Mouse (Mus musculus) heart, embryonic 15.5 days (tissue): ENCODE measurements around the gene Whamm. TPM values are rescaled to one million over a fixed set of nuclear protein-coding genes. Genes with fewer than 3 reads are reported as not detected.

ENCODE experiments used
- ATAC-seq: fragments of 200-750 bp; cut with Nextera tagmentation; replicated peaks from 2 replicates; pipeline ENCODE4 v1.8.0; 2017; ENCODE audit warnings: low read depth, moderate TSS enrichment; ENCODE audit not compliant: insufficient number of reproducible peaks, insufficient read depth, low FRiP score
- H3K27ac ChIP-seq: fragments of 300-500 bp; sonication (generic); 2 replicates; pipeline ENCODE4 v1.5.1; 2015; ENCODE audit warnings: mild to moderate bottlenecking, inconsistent platforms
- H3K27me3 ChIP-seq: fragments of 300-500 bp; sonication (generic); 2 replicates; pipeline ENCODE4 v1.6.1; 2015; ENCODE audit warnings: inconsistent platforms
- H3K36me3 ChIP-seq: fragments of 300-500 bp; sonication (generic); 2 replicates; pipeline ENCODE4 v1.6.1; 2015; ENCODE audit warnings: mild to moderate bottlenecking, inconsistent platforms
- H3K4me1 ChIP-seq: fragments of 300-500 bp; sonication (generic); replicated peaks from 2 replicates; pipeline ENCODE4 v1.6.1; 2015; ENCODE audit warnings: inconsistent platforms
- H3K4me2 ChIP-seq: fragments of 300-500 bp; sonication (generic); 2 replicates; pipeline ENCODE4 v1.6.1; 2015; ENCODE audit warnings: inconsistent platforms, mild to moderate bottlenecking, moderate library complexity
- H3K4me3 ChIP-seq: fragments of 300-500 bp; sonication (generic); 2 replicates; pipeline ENCODE4 v1.5.1; 2015; ENCODE audit warnings: mild to moderate bottlenecking, inconsistent platforms
- H3K9ac ChIP-seq: fragments of 300-500 bp; sonication (generic); 2 replicates; pipeline ENCODE4 v1.6.1; 2015; ENCODE audit warnings: mild to moderate bottlenecking, inconsistent platforms
- H3K9me3 ChIP-seq: fragments of 300-500 bp; sonication (generic); replicated peaks from 2 replicates; pipeline ENCODE4 v1.6.1; 2016; ENCODE audit warnings: inconsistent platforms
- WGBS: fragments of 180-500 bp; shearing (Covaris S2); methylation state at CpG from one replicate; pipeline ENCODE4 v1.1.7; 2015; ENCODE audit warnings: mixed read lengths; 5-methylcytosine and 5-hydroxymethylcytosine counted together
- polyA plus RNA-seq: library from polyadenylated mRNA; unstranded; fragments of >200 nt; fragmentation: Nextera tagmentation; extraction: Ambion mirVana; gene quantifications from 2 replicates; pipeline ENCODE4 v1.2.1, GENCODE M21; 2015

The Whamm gene
- polyA plus RNA-seq, 1 experiment from 2014 or later = 4.9 TPM

- Histone ChIP-seq H3K4me1 (peaks cover 42% of the 10 kb centered on the region), H3K27ac (peak overlapping the region; percentile 95), H3K4me2 (peak overlapping the region; percentile 68), H3K9ac (peak overlapping the region; percentile 50), H3K36me3 (no peaks in the 10 kb centered on the region), H3K9me3 (no peaks in the 10 kb centered on the region), H3K4me3 (peak overlapping the region; percentile 45), H3K27me3 (no peaks in the 10 kb centered on the region)
- ATAC-seq = no peak
- WGBS = 58% methylated on average over 7 of the region's 7 CpGs
Observed at GRCm38 (mm10) chr7:81564766-81565165, 6.3 kb upstream of the Whamm start.

- Histone ChIP-seq H3K27ac (peak overlapping the region; percentile 95), H3K9ac (peak overlapping the region; percentile 50), H3K9me3 (no peaks in the 10 kb centered on the region), H3K27me3 (no peaks in the 10 kb centered on the region), H3K36me3 (no peaks in the 10 kb centered on the region), H3K4me2 (peak overlapping the region; percentile 68), H3K4me3 (peak overlapping the region; percentile 45), H3K4me1 (peaks cover 37% of the 10 kb centered on the region)
- 44% methylated on average over 7 of the region's 7 CpGs for WGBS
- ATAC-seq = no peak
Observed at GRCm38 (mm10) chr7:81565381-81566055, 5.5 kb upstream of the Whamm start.

- ATAC-seq = no peak
Observed at GRCm38 (mm10) chr7:81566332-81566731, 4.7 kb upstream of the Whamm start.

GRCm38 (mm10) chr7:81566892-81567291, 4.2 kb upstream of the Whamm start, which contains the start of gene Fsd2:
Fsd2 (minus strand) TSS chr7:81566944.
- Histone ChIP-seq H3K4me3 (peak within 1 kb of the TSS; percentile 45), H3K4me2 (peak within 1 kb of the TSS; percentile 68), H3K4me1 (peaks cover 32% of the 10 kb centered on the region), H3K27ac (peak within 1 kb of the TSS; percentile 95), H3K36me3 (no peaks in the 10 kb centered on the region), H3K9ac (peak within 1 kb of the TSS; percentile 50), H3K27me3 (no peaks in the 10 kb centered on the region), H3K9me3 (no peaks in the 10 kb centered on the region)
- 37% methylated on average over 9 of the region's 9 CpGs for WGBS
- ATAC-seq = peak; percentile 74

More at GRCm38 (mm10) chr7:81566332-81566731, 4.7 kb upstream of the Whamm start:
- Histone ChIP-seq H3K4me2 (peak overlapping the region; percentile 68), H3K27me3 (no peaks in the 10 kb centered on the region), H3K27ac (peak overlapping the region; percentile 95), H3K9me3 (no peaks in the 10 kb centered on the region), H3K4me3 (peak overlapping the region; percentile 45), H3K36me3 (no peaks in the 10 kb centered on the region), H3K4me1 (peaks cover 33% of the 10 kb centered on the region), H3K9ac (peak overlapping the region; percentile 50)
- WGBS = 28% methylated on average over 4 of the region's 4 CpGs

GRCm38 (mm10) chr7:81567396-81567795, 3.7 kb upstream of the Whamm start:
- peak overlapping the region; percentile 24 for H3K4me2 ChIP-seq
- H3K9me3 ChIP-seq = no peaks in the 10 kb centered on the region
- no peaks in the 10 kb centered on the region for H3K36me3 ChIP-seq
- peak overlapping the region; percentile 95 for H3K27ac ChIP-seq
- H3K9ac ChIP-seq = peak overlapping the region; percentile 35; the same call in 1 of the 2 replicates
- no peak overlapping the region for H3K4me3 ChIP-seq
- WGBS = 78% methylated on average over 5 of the region's 5 CpGs
- ATAC-seq = no peak
- H3K27me3 ChIP-seq = no peaks in the 10 kb centered on the region
- H3K4me1 ChIP-seq = peaks cover 35% of the 10 kb centered on the region

GRCm38 (mm10) chr7:81569851-81570250, 1.2 kb upstream of the Whamm start:
- Histone ChIP-seq H3K27me3 (no peaks in the 10 kb centered on the region), H3K36me3 (no peaks in the 10 kb centered on the region; the same call in 1 of the 2 replicates), H3K4me3 (no peak overlapping the region), H3K4me1 (peaks cover 33% of the 10 kb centered on the region), H3K9ac (no peak overlapping the region), H3K4me2 (no peak overlapping the region), H3K27ac (peak overlapping the region; percentile 99; the same call in 1 of the 2 replicates), H3K9me3 (no peaks in the 10 kb centered on the region)
- 97% methylated on average over 1 of the region's 1 CpGs for WGBS
- ATAC-seq = no peak

GRCm38 (mm10) chr7:81570271-81570670, 795 bp upstream of the Whamm start:
- 87% methylated on average over 3 of the region's 3 CpGs for WGBS
- H3K4me2 ChIP-seq = no peak overlapping the region
- no peaks in the 10 kb centered on the region for H3K27me3 ChIP-seq
- H3K9ac ChIP-seq = no peak overlapping the region
- peaks cover 33% of the 10 kb centered on the region for H3K4me1 ChIP-seq
- H3K9me3 ChIP-seq = no peaks in the 10 kb centered on the region
- ATAC-seq = no peak
- H3K4me3 ChIP-seq = no peak overlapping the region
- no peaks in the 10 kb centered on the region; the same call in 1 of the 2 replicates for H3K36me3 ChIP-seq
- peak overlapping the region; percentile 99 for H3K27ac ChIP-seq

GRCm38 (mm10) chr7:81570752-81571107, 336 bp upstream of the Whamm start:
- no peaks in the 10 kb centered on the region for H3K9me3 ChIP-seq
- H3K27ac ChIP-seq = peak overlapping the region; percentile 99
- H3K36me3 ChIP-seq = peaks cover 3% of the 10 kb centered on the region
- H3K4me1 ChIP-seq = peaks cover 33% of the 10 kb centered on the region
- H3K4me2 ChIP-seq = peak overlapping the region; percentile 65
- no peaks in the 10 kb centered on the region for H3K27me3 ChIP-seq
- H3K9ac ChIP-seq = peak overlapping the region; percentile 29; the same call in 1 of the 2 replicates
- ATAC-seq = peak; percentile 16
- peak overlapping the region; percentile 97 for H3K4me3 ChIP-seq
- 2% methylated on average over 5 of the region's 5 CpGs for WGBS

- Histone ChIP-seq H3K36me3 (peaks cover 7% of the 10 kb centered on the region), H3K9ac (peak overlapping the region; percentile 91), H3K9me3 (no peaks in the 10 kb centered on the region), H3K4me1 (peaks cover 36% of the 10 kb centered on the region), H3K4me2 (peak overlapping the region; percentile 65), H3K27me3 (no peaks in the 10 kb centered on the region), H3K27ac (peak overlapping the region; percentile 99), H3K4me3 (peak overlapping the region; percentile 97)
- WGBS = 10% methylated on average over 15 of the region's 15 CpGs
- ATAC-seq = no peak
Observed at GRCm38 (mm10) chr7:81571941-81572441, 925 bp downstream of the Whamm start.

GRCm38 (mm10) chr7:81572610-81573268, 1.7 kb downstream of the Whamm start:
- peak overlapping the region; percentile 91 for H3K9ac ChIP-seq
- H3K4me2 ChIP-seq = peak overlapping the region; percentile 65
- WGBS = 35% methylated on average over 6 of the region's 6 CpGs
- no peaks in the 10 kb centered on the region for H3K9me3 ChIP-seq
- peaks cover 29% of the 10 kb centered on the region for H3K4me1 ChIP-seq
- H3K27me3 ChIP-seq = no peaks in the 10 kb centered on the region
- H3K36me3 ChIP-seq = peaks cover 9% of the 10 kb centered on the region
- peak overlapping the region; percentile 99 for H3K27ac ChIP-seq
- ATAC-seq = no peak
- H3K4me3 ChIP-seq = peak overlapping the region; percentile 97

GRCm38 (mm10) chr7:81573397-81573796, 2.3 kb downstream of the Whamm start:
- Histone ChIP-seq H3K9ac (no peak overlapping the region), H3K27me3 (no peaks in the 10 kb centered on the region), H3K9me3 (no peaks in the 10 kb centered on the region), H3K27ac (0 out of 2 replicates have a peak overlapping the region, but pooled peaks have one; percentile 99), H3K36me3 (peaks cover 16% of the 10 kb centered on the region), H3K4me1 (peaks cover 27% of the 10 kb centered on the region), H3K4me3 (peak overlapping the region; percentile 97; the same call in 1 of the 2 replicates), H3K4me2 (peak overlapping the region; percentile 65; the same call in 1 of the 2 replicates)
- ATAC-seq = no peak
- WGBS = 63% methylated on average over 6 of the region's 6 CpGs
